Mouse (Mus musculus): Measurements from ENCODE around the gene Ambra1.

DNA sequence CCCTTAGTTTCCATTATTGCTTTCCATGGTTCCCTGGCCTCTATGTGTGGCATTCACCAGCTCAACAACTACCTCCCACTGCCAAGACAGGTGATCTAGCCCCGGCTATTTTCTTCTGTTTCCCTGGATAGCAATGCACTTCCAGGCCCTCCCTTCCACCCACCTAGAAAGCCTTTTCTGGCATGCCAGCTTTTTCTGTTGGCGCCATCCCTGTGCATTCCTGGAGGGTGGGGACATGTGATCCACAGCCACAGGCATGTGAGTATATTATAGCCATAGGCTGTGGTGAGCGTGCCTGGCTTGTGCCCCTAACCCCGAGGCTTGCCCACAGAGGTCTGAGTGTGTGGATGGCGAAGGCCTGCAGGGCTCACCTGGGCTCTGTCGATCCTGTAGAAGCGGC is 206.2 kb downstream of the Ambra1 start:
- TF ChIP-seq POLR2A (IDR thresholded peaks at IDR 0.05; ENCODE audit: extremely low read depth, insufficient read depth, low read length) = no peak
- no peak for TF ChIP-seq CTCF (IDR thresholded peaks at IDR 0.05; ENCODE audit: extremely low read depth, insufficient read depth, low read length)
